22 mouse cellular contexts compared by ENCODE assay signal in the genomic region with DNA sequence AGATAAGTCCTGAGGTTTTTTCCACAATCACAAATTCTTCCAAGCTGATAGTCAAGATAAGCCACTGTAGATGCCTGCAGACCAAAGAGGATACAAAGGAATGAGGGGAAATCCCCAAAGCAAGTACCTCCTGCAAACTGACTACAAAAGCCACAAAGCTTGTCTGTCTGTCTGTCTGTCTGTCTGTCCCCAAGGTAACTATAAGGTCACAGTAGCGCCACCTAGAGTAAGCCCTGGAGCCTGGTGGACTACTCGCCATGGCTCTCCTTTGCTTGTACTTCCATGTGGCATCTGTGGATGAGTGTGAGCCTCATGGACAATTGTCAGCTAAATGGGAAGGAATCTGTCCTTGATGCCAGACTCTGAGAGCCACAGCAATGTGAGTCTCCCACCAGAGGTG.
DNase-seq lines count a peak whose midpoint lies in the region; ATAC-seq and TF ChIP-seq lines count a peak whose summit lies in the region.
"Had no signal": no experiment of that assay in that cellular context is flagged by ENCODE, and none has a peak within 500 bp of the region (broad histone marks: within the 10 kb centered on the region; RNA-seq: fewer than 3 reads in every experiment).

No protein-coding gene starts in this region.

- H3K4me3 ChIP-seq in hindbrain, postnatal 0 days (ENCODE audit: low read length) = no peak overlapping the region
- H3K4me3 ChIP-seq in hindbrain, embryonic 11.5 days (ENCODE audit: low read depth, low read length) = no peak overlapping the region
- H3K4me3 ChIP-seq in thymus, adult 2 months (ENCODE audit: control insufficient read depth, insufficient read depth, low read length) = no peak overlapping the region
- H3K4me3 ChIP-seq in E14TG2a.4 (replicated peaks; ENCODE audit: low read length) = no peak overlapping the region
- H3K4me3 ChIP-seq: embryonic facial prominence, embryonic 10.5 days; limb, embryonic 15.5 days had no signal

- TF ChIP-seq POLR2A in thymus, adult 2 months (IDR thresholded peaks at IDR 0.05; ENCODE audit: control insufficient read depth, extremely low read depth, insufficient read depth, low read length, poor library complexity) = no peak

- WGBS in hindbrain, postnatal 0 days = 74% methylated on average over 2 of the region's 2 CpGs
- 74% methylated on average over 2 of the region's 2 CpGs for WGBS in hindbrain, embryonic 11.5 days
- WGBS in thymus, adult 2 months = 79% methylated on average over 2 of the region's 2 CpGs

- no peak overlapping the region for H3K4me2 ChIP-seq in hindbrain, postnatal 0 days (ENCODE audit: low read depth, low read length)
- no peak overlapping the region for H3K4me2 ChIP-seq in hindbrain, embryonic 11.5 days (replicated peaks; ENCODE audit: low read depth, low read length)
- H3K4me2 ChIP-seq: limb, embryonic 15.5 days; midbrain, embryonic 11.5 days had no signal

- no peaks in the 10 kb centered on the region for H3K36me3 ChIP-seq in hindbrain, postnatal 0 days (ENCODE audit: insufficient read depth, low read length)
- H3K36me3 ChIP-seq in hindbrain, embryonic 11.5 days (ENCODE audit: control insufficient read depth, insufficient read depth, low read length) = no peaks in the 10 kb centered on the region
- no peaks in the 10 kb centered on the region for H3K36me3 ChIP-seq in thymus, adult 2 months (ENCODE audit: control insufficient read depth, insufficient read depth, low read length)
- H3K36me3 ChIP-seq in E14TG2a.4 (ENCODE audit: insufficient read depth, low read length) = no peaks in the 10 kb centered on the region
- no peaks in the 10 kb centered on the region for H3K36me3 ChIP-seq in splenic B cell, adult 2 months (ENCODE audit: control insufficient read depth, insufficient read depth, low read length, poor library complexity, severe bottlenecking)
- H3K36me3 ChIP-seq: embryonic facial prominence, embryonic 10.5 days; limb, embryonic 15.5 days had no signal

- DNase-seq in hindbrain, postnatal 0 days (ENCODE audit: low spot score) = no peak
- DNase-seq in hindbrain, embryonic 11.5 days (ENCODE audit: low spot score) = no peak
- DNase-seq in thymus, adult 2 months = peak; percentile 7
- DNase-seq in thymus, adult 18-20 months = no peak
- peak; percentile 54 for DNase-seq in splenic B cell, adult 2 months (ENCODE audit: low read depth, low spot score)
- DNase-seq in testis, postnatal 10 days (ENCODE audit: low spot score) = no peak
- DNase-seq: adrenal gland, postnatal 25 days; cerebellum, adult 9-11 months; forebrain, postnatal 0 days; gastrocnemius, postnatal 36 days; kidney, adult 18-20 months; kidney, postnatal 4 days; left cerebral cortex, postnatal 4 days; lung, adult 18-20 months; lung, postnatal 14 days; right cerebral cortex, postnatal 14 days; thymus, postnatal 25 days had no signal

- peak; percentile 18; the same call in 1 of the 2 replicates for TF ChIP-seq CTCF in hindbrain, postnatal 0 days (IDR thresholded peaks at IDR 0.05; ENCODE audit: low read depth)
- TF ChIP-seq CTCF in thymus, adult 2 months (IDR thresholded peaks at IDR 0.05; ENCODE audit: borderline replicate concordance, control insufficient read depth, extremely low read depth, insufficient read depth, low read length, poor library complexity) = no peak
- TF ChIP-seq CTCF in E14TG2a.4 (conservative IDR thresholded peaks at IDR 0.05; ENCODE audit: low read length) = peak; percentile 14; the same call in 1 of the 2 replicates

- no peak for ATAC-seq in hindbrain, postnatal 0 days
- no peak for ATAC-seq in hindbrain, embryonic 11.5 days (ENCODE audit: low FRiP score)
- ATAC-seq: forebrain, postnatal 0 days; hindbrain, embryonic 16.5 days had no signal

- H3K9me3 ChIP-seq in hindbrain, postnatal 0 days (ENCODE audit: low read length) = no peaks in the 10 kb centered on the region
- no peaks in the 10 kb centered on the region for H3K9me3 ChIP-seq in hindbrain, embryonic 11.5 days (ENCODE audit: control insufficient read depth, low read length)
- H3K9me3 ChIP-seq in E14TG2a.4 (ENCODE audit: low read length) = peaks cover 18% of the 10 kb centered on the region; the same call in 1 of the 2 replicates
- H3K9me3 ChIP-seq: embryonic facial prominence, embryonic 10.5 days; limb, embryonic 15.5 days had no signal

- H3K9ac ChIP-seq in hindbrain, postnatal 0 days (replicated peaks; ENCODE audit: low read length) = no peak overlapping the region
- H3K9ac ChIP-seq in hindbrain, embryonic 11.5 days (ENCODE audit: low read depth, low read length) = no peak overlapping the region
- H3K9ac ChIP-seq: forebrain, postnatal 0 days; limb, embryonic 15.5 days had no signal

- H3K27ac ChIP-seq in hindbrain, postnatal 0 days = no peak overlapping the region
- H3K27ac ChIP-seq in hindbrain, embryonic 11.5 days (ENCODE audit: low read depth, low read length) = no peak overlapping the region
- H3K27ac ChIP-seq in thymus, adult 2 months (ENCODE audit: control insufficient read depth, insufficient read depth, low read length) = no peak overlapping the region
- H3K27ac ChIP-seq: embryonic facial prominence, embryonic 10.5 days; limb, embryonic 15.5 days had no signal

- H3K27me3 ChIP-seq in hindbrain, postnatal 0 days (ENCODE audit: insufficient read depth, low read length) = no peaks in the 10 kb centered on the region
- no peaks in the 10 kb centered on the region for H3K27me3 ChIP-seq in hindbrain, embryonic 11.5 days (ENCODE audit: control insufficient read depth, insufficient read depth, low read length)
- H3K27me3 ChIP-seq in thymus, adult 2 months (ENCODE audit: control insufficient read depth, insufficient read depth, low read length) = no peaks in the 10 kb centered on the region
- H3K27me3 ChIP-seq in E14TG2a.4 (ENCODE audit: insufficient read depth, low read length) = peaks cover 17% of the 10 kb centered on the region
- no peaks in the 10 kb centered on the region for H3K27me3 ChIP-seq in splenic B cell, adult 2 months (ENCODE audit: control insufficient read depth, insufficient read depth, low read length, poor library complexity, severe bottlenecking)
- H3K27me3 ChIP-seq: limb, embryonic 15.5 days had no signal

- no peaks in the 10 kb centered on the region for H3K4me1 ChIP-seq in hindbrain, postnatal 0 days (ENCODE audit: insufficient read depth, low read length)
- H3K4me1 ChIP-seq in hindbrain, embryonic 11.5 days (replicated peaks; ENCODE audit: control insufficient read depth, insufficient read depth, low read length) = no peaks in the 10 kb centered on the region
- H3K4me1 ChIP-seq in thymus, adult 2 months (replicated peaks; ENCODE audit: control insufficient read depth, insufficient read depth, low read length) = no peaks in the 10 kb centered on the region
- peaks cover 11% of the 10 kb centered on the region for H3K4me1 ChIP-seq in E14TG2a.4 (replicated peaks; ENCODE audit: low read depth, low read length)
- H3K4me1 ChIP-seq: limb, embryonic 15.5 days had no signal

Comparison
In these comparisons a context has a peak if more than half of its experiments do, and no peak if none do; other contexts are left out.
1. DNase-seq: peak in thymus, adult 2 months (single experiment) and splenic B cell, adult 2 months (single experiment); none in hindbrain, postnatal 0 days (single experiment), hindbrain, embryonic 11.5 days (single experiment), thymus, adult 18-20 months (0 of 2) and testis, postnatal 10 days (single experiment).